Mouse (Mus musculus) testis, adult 2 months (tissue): ENCODE results near the gene Ryk.

ENCODE experiments used
- CTCF ChIP-seq: fragments of 200-500 bp; IDR thresholded peaks from 2 replicates; pipeline ENCODE4 v1.5.1; 2012; ENCODE audit warnings: low read depth, mild to moderate bottlenecking, inconsistent platforms, low read length, moderate library complexity; ENCODE audit not compliant: control insufficient read depth, insufficient read depth, insufficient replicate concordance
- POLR2A ChIP-seq: fragments of 200-500 bp; IDR thresholded peaks from 2 replicates; pipeline ENCODE4 v1.6.1; 2012; ENCODE audit warnings: low read depth, mild to moderate bottlenecking, inconsistent platforms, low read length, moderate library complexity; ENCODE audit not compliant: control insufficient read depth

- TF ChIP-seq CTCF (no peak), POLR2A (no peak)
Observed at GRCm38 (mm10) chr9:102944891-102945290, 110.2 kb downstream of the Ryk start.
